Mouse (Mus musculus) adrenal gland, adult 8-10 months (tissue): ENCODE measurements around the gene Shc1. TPM values are rescaled to one million over a fixed set of nuclear protein-coding genes. Genes with fewer than 3 reads are reported as not detected.
"Not testable (repeated sequence)": the region's sequence is repeated elsewhere in the genome, so short reads cannot be mapped to it uniquely, and the experiment has no call there.

ENCODE experiments used
- DNase-seq: peaks from one replicate; pipeline ENCODE4 v3.0.0; 2022
- total RNA-seq, 4 experiments: library from RNA; stranded (reverse); gene quantifications; 2 replicates each; pipeline ENCODE4 v1.2.4; 2022

Shc1 gene
- total RNA-seq, 4 experiments from 2014 or later = 108 to 136 (median 122) TPM

GRCm38 (mm10) chr3:89419571-89419970 is 1.3 kb downstream of the Shc1 start:
- DNase-seq = peak; percentile 69

- no peak for DNase-seq
Measured at GRCm38 (mm10) chr3:89419981-89420380, 1.7 kb downstream of the Shc1 start.

GRCm38 (mm10) chr3:89420421-89420820 is 2.2 kb downstream of the Shc1 start:
- no peak for DNase-seq

GRCm38 (mm10) chr3:89421002-89421774 is 2.9 kb downstream of the Shc1 start:
- peak; percentile 84 for DNase-seq

- no peak for DNase-seq
Measured at GRCm38 (mm10) chr3:89421810-89422473, 3.7 kb downstream of the Shc1 start.

- no peak for DNase-seq
Measured at GRCm38 (mm10) chr3:89422556-89423205, 4.4 kb downstream of the Shc1 start.

- no peak for DNase-seq
Measured at GRCm38 (mm10) chr3:89424416-89425140, 6.3 kb downstream of the Shc1 start.

- DNase-seq = no peak
Measured at GRCm38 (mm10) chr3:89425141-89425525, 6.9 kb downstream of the Shc1 start.

- DNase-seq = no peak
Measured at GRCm38 (mm10) chr3:89425876-89426275, 7.6 kb downstream of the Shc1 start.

GRCm38 (mm10) chr3:89429021-89429420 is 10.8 kb downstream of the Shc1 start:
- DNase-seq = not testable (repeated sequence)

GRCm38 (mm10) chr3:89430171-89431159 is 12.2 kb downstream of the Shc1 start, which contains the start of gene Pygo2:
Gene Pygo2 (plus strand): TSS chr3:89430214.
- peak; percentile 96 for DNase-seq

- no peak for DNase-seq
Measured at GRCm38 (mm10) chr3:89432606-89433005, 14.4 kb downstream of the Shc1 start.

GRCm38 (mm10) chr3:89434532-89434931 is 16.3 kb downstream of the Shc1 start:
- no peak for DNase-seq

- DNase-seq = no peak
Measured at GRCm38 (mm10) chr3:89435041-89435440, 16.8 kb downstream of the Shc1 start.

GRCm38 (mm10) chr3:89436176-89437113 is 18.2 kb downstream of the Shc1 start, which contains the start of gene Pbxip1:
Gene Pbxip1 (plus strand): TSS chr3:89436706.
- no peak for DNase-seq

GRCm38 (mm10) chr3:89437269-89437668 is 19.0 kb downstream of the Shc1 start:
- no peak for DNase-seq

GRCm38 (mm10) chr3:89440691-89441090 is 22.4 kb downstream of the Shc1 start:
- no peak for DNase-seq

GRCm38 (mm10) chr3:89448720-89449537 is 30.7 kb downstream of the Shc1 start:
- no peak for DNase-seq

- no peak for DNase-seq
Measured at GRCm38 (mm10) chr3:89449541-89449940, 31.3 kb downstream of the Shc1 start.
